Mouse (Mus musculus) neural tube, embryonic 12.5 days (tissue): Measurements from ENCODE around the gene Mapkapk2. TPM values are rescaled to one million over a fixed set of nuclear protein-coding genes. Genes with fewer than 3 reads are reported as not detected.

Experiments used
- ATAC-seq: fragments of 200-750 bp; cut with Nextera tagmentation; 2 replicates; pipeline ENCODE4 v1.8.0; 2017; ENCODE audit warnings: low read depth, mild to moderate bottlenecking, moderate TSS enrichment, moderate library complexity; ENCODE audit not compliant: low FRiP score
- H3K27ac ChIP-seq: fragments of 300-500 bp; sonication (generic); 2 replicates; pipeline ENCODE4 v1.5.1; 2016
- H3K27me3 ChIP-seq: fragments of 300-500 bp; sonication (generic); replicated peaks from 2 replicates; pipeline ENCODE4 v1.6.1; 2016; ENCODE audit warnings: mild to moderate bottlenecking
- H3K36me3 ChIP-seq: fragments of 300-500 bp; sonication (generic); 2 replicates; pipeline ENCODE4 v1.6.1; 2016; ENCODE audit warnings: mild to moderate bottlenecking
- H3K4me1 ChIP-seq: fragments of 300-500 bp; sonication (generic); 2 replicates; pipeline ENCODE4 v1.6.1; 2016
- H3K4me2 ChIP-seq: fragments of 300-500 bp; sonication (generic); replicated peaks from 2 replicates; pipeline ENCODE4 v1.6.1; 2016; ENCODE audit warnings: mild to moderate bottlenecking
- H3K4me3 ChIP-seq: fragments of 300-500 bp; sonication (generic); 2 replicates; pipeline ENCODE4 v1.5.1; 2016
- H3K9ac ChIP-seq: fragments of 300-500 bp; sonication (generic); 2 replicates; pipeline ENCODE4 v1.6.1; 2016; ENCODE audit warnings: mild to moderate bottlenecking
- H3K9me3 ChIP-seq: fragments of 300-500 bp; sonication (generic); 2 replicates; pipeline ENCODE4 v1.6.1; 2016; ENCODE audit warnings: mild to moderate bottlenecking
- WGBS: fragments of 180-500 bp; shearing (Covaris S2); methylation state at CpG from one replicate; pipeline ENCODE4 v1.1.7; 2016; 5-methylcytosine and 5-hydroxymethylcytosine counted together
- polyA plus RNA-seq: library from polyadenylated mRNA; unstranded; fragments of >200 nt; fragmentation: Nextera tagmentation; extraction: Ambion mirVana; gene quantifications from 2 replicates; pipeline ENCODE4 v1.2.1, GENCODE M21; 2016

The Mapkapk2 gene
- polyA plus RNA-seq, 1 experiment from 2014 or later, result 46.8 TPM

- Histone ChIP-seq H3K4me1 (no peaks in the 10 kb centered on the region), H3K27ac (no peak overlapping the region), H3K4me3 (no peak overlapping the region), H3K9ac (no peak overlapping the region), H3K4me2 (no peak overlapping the region), H3K9me3 (no peaks in the 10 kb centered on the region), H3K36me3 (no peaks in the 10 kb centered on the region), H3K27me3 (0 out of 2 replicates have a peak, but pooled peaks cover 3% of the 10 kb centered on the region)
- no peak for ATAC-seq
- 83% methylated on average over 10 of the region's 10 CpGs for WGBS
These were observed 6.3 kb upstream of the Mapkapk2 start for GRCm38 (mm10) chr1:131103776-131104424.

DNA sequence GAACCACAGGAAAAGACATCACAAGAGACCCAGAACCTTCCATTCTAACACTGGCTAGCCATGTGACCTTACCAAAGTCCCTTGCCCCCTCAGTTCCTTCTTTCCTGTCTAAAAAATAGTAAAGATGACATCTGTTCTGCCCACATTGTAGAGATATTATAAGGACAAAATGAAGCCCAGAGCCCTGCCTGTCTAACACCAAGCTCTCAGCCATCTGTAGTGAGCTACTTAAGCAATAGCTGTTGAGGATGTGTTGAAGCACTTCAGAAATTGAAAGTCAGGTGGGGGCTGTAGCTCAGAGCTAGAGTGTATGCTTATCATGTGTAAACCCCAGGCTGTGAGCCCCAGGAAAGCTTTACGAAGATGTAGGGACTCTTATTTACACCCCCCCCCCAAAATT, 3.2 kb upstream of the Mapkapk2 start:
- H3K27ac ChIP-seq, result no peak overlapping the region

DNA sequence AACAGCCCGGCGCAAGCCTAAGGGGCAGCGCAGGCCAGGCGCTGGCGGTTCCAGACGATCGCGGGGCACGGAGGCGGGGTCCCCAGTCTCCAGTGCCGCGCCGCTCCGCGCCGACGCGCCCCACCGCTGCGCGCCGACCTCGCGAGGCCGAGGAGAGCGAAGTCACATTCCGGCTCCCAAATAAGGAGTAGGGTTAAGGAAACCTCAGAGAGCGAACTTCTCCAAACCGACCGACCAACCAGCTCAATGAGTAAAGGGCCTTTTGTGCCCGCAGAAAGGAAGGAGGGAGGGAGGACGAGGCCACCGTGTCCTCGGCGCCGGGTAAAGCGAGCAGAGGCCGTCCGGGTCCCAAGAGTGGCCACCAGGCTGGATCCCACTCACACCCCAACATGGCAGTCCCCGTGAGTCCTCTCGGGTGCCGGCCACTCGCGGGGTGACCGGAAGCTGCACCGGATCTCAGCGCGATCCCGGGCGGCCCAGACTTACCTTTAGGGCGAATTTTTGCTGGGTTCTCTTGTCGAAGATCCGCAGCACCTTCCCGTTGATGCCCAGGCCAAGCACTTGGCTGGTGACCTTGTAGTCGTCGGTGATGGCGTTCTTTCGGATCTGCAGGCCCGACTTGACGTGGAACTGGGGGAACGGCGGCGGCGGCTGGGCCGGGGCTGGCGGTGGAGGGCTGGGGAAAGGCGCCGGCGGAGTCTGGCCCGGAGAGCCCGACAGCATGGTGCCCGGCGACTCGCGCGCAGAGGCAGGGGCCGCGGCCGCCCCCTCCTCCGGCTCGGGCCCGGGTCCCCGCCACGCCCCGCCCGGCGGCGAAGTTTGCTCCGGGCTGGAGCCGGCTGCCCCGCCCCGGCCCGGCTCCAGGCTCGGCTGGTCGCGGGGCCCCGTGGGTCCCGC, 575 bp downstream of the Mapkapk2 start:
- peak; percentile 71 for ATAC-seq
- H3K4me1 ChIP-seq, result peaks cover 31% of the 10 kb centered on the region
- H3K4me3 ChIP-seq, result peak overlapping the region; percentile 99
- under 1% methylated on average over 89 of the region's 98 CpGs for WGBS
- H3K9me3 ChIP-seq, result no peaks in the 10 kb centered on the region
- H3K36me3 ChIP-seq, result no peaks in the 10 kb centered on the region
- peak overlapping the region; percentile 62; the same call in 1 of the 2 replicates for H3K27ac ChIP-seq
- H3K9ac ChIP-seq, result peak overlapping the region; percentile 95
- H3K27me3 ChIP-seq, result no peaks in the 10 kb centered on the region
- H3K4me2 ChIP-seq, result peak overlapping the region; percentile 81

More for the DNA sequence above, 3.2 kb upstream of the Mapkapk2 start:
- Histone ChIP-seq H3K9me3 (no peaks in the 10 kb centered on the region), H3K36me3 (no peaks in the 10 kb centered on the region), H3K4me3 (no peak overlapping the region), H3K4me1 (peaks cover 11% of the 10 kb centered on the region), H3K4me2 (no peak overlapping the region), H3K27me3 (0 out of 2 replicates have a peak, but pooled peaks cover 3% of the 10 kb centered on the region), H3K9ac (no peak overlapping the region)
- WGBS, result 96% methylated on average over 1 of the region's 1 CpGs
- ATAC-seq, result no peak

- no peaks in the 10 kb centered on the region for H3K36me3 ChIP-seq
- peak overlapping the region; percentile 62; the same call in 1 of the 2 replicates for H3K27ac ChIP-seq
- H3K4me3 ChIP-seq, result peak overlapping the region; percentile 99
- H3K4me2 ChIP-seq, result peak overlapping the region; percentile 81
- H3K9ac ChIP-seq, result peak overlapping the region; percentile 95
- 30% methylated on average over 9 of the region's 9 CpGs for WGBS
- H3K9me3 ChIP-seq, result no peaks in the 10 kb centered on the region
- no peak for ATAC-seq
- H3K27me3 ChIP-seq, result no peaks in the 10 kb centered on the region
- H3K4me1 ChIP-seq, result peaks cover 33% of the 10 kb centered on the region
These were observed 1.4 kb downstream of the Mapkapk2 start for GRCm38 (mm10) chr1:131096132-131096695.

DNA sequence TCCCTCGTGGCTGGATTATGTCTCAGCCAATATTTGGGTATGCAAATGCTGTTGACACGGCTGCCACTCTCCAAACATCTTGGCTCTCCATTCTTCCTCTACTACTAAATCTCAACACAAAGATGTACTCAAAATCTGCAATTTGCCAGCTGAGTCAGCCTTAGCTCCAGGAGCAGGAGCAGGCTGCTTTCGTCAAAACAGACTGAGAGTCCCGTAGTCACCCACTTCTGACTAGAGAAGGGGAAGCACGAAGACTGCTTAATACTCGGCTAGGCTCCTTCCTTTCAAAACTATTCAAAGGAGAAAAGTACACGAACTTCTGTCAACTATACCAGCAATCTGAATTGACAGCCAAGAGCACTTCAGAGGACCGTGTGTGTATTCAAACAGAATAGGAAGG, 2.1 kb downstream of the Mapkapk2 start:
- Histone ChIP-seq H3K4me3 (peak overlapping the region; percentile 99), H3K36me3 (no peaks in the 10 kb centered on the region), H3K9me3 (no peaks in the 10 kb centered on the region), H3K27me3 (no peaks in the 10 kb centered on the region), H3K9ac (peak overlapping the region; percentile 95), H3K4me1 (peaks cover 40% of the 10 kb centered on the region), H3K27ac (no peak overlapping the region), H3K4me2 (peak overlapping the region; percentile 81)
- ATAC-seq, result no peak
- WGBS, result 37% methylated on average over 8 of the region's 8 CpGs

DNA sequence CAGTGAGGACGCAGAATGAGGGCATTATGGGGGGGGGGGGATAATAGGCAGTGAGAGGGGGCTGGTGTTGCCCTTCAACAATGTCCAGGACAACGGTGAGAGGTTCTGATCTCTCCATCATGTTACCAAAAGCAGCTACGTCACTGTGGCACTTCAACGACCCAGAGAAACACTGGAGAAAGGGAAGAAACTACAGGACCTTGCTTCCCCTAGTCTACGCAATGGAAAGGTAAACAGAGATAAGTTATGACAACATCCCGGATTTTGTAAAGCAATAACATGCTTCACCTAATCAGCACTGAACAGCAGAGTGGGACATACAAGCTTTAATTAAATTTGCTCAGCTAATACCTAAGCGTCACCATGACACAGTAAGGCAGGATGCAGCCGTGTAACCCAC, 3.7 kb downstream of the Mapkapk2 start:
- Histone ChIP-seq H3K27me3 (no peaks in the 10 kb centered on the region), H3K4me1 (peaks cover 54% of the 10 kb centered on the region), H3K4me2 (no peak overlapping the region), H3K27ac (no peak overlapping the region), H3K9ac (no peak overlapping the region), H3K9me3 (no peaks in the 10 kb centered on the region), H3K36me3 (no peaks in the 10 kb centered on the region), H3K4me3 (no peak overlapping the region)
- ATAC-seq, result no peak
- 90% methylated on average over 8 of the region's 8 CpGs for whole genome bisulfite sequencing

DNA sequence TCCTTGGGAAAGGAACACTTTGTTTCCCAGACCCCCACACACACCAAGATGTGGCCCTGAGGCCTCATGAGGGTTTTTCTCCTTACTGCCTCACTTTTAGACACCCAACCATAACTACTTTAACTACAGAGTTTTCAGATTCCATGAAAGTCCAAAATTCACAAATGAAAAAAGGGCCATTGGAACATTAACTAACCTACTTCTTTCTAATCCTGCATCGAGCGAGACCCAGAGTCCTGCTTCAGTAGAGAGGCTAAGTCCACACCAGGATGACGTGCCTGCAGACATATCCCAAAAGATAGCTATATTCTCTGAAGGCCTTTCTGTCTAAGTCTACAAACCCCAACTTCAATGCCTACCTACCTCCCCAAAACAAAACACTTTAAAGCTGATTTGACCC, 4.8 kb downstream of the Mapkapk2 start:
- Histone ChIP-seq H3K4me1 (peaks cover 60% of the 10 kb centered on the region), H3K4me3 (no peak overlapping the region), H3K36me3 (no peaks in the 10 kb centered on the region), H3K9me3 (no peaks in the 10 kb centered on the region), H3K27ac (no peak overlapping the region), H3K4me2 (no peak overlapping the region), H3K9ac (no peak overlapping the region), H3K27me3 (no peaks in the 10 kb centered on the region)
- WGBS, result 97% methylated on average over 3 of the region's 3 CpGs
- ATAC-seq, result no peak

DNA sequence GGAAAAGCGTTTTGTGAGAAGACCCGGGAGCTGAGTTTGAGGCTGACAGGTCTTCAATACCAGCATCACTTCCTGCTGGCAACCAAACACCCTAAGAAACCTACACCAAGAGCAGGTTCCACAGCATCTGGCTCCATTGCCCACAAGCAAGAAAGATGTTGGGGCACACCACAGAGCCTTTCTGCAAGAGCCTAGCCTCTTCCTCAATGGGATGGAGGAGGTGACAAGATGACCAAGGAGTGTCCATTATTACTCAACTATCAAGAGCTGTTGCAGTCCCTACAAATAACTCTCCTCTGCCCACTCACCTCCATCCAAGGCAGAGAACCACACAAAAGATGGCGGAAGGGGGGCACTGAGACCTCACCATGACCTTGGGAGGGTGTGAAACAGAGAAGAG, 5.5 kb downstream of the Mapkapk2 start:
- Histone ChIP-seq H3K9ac (no peak overlapping the region), H3K4me1 (peaks cover 65% of the 10 kb centered on the region), H3K9me3 (no peaks in the 10 kb centered on the region), H3K27me3 (no peaks in the 10 kb centered on the region), H3K27ac (no peak overlapping the region), H3K4me3 (no peak overlapping the region), H3K36me3 (no peaks in the 10 kb centered on the region), H3K4me2 (no peak overlapping the region)
- ATAC-seq, result no peak
- 87% methylated on average over 3 of the region's 3 CpGs for WGBS

- Histone ChIP-seq H3K9ac (no peak overlapping the region), H3K4me2 (no peak overlapping the region), H3K27me3 (no peaks in the 10 kb centered on the region), H3K36me3 (no peaks in the 10 kb centered on the region), H3K9me3 (no peaks in the 10 kb centered on the region), H3K4me1 (peaks cover 70% of the 10 kb centered on the region), H3K27ac (no peak overlapping the region), H3K4me3 (no peak overlapping the region)
- no peak for ATAC-seq
- WGBS, result 92% methylated on average over 3 of the region's 3 CpGs
These were observed 6.1 kb downstream of the Mapkapk2 start for GRCm38 (mm10) chr1:131091481-131091880.

DNA sequence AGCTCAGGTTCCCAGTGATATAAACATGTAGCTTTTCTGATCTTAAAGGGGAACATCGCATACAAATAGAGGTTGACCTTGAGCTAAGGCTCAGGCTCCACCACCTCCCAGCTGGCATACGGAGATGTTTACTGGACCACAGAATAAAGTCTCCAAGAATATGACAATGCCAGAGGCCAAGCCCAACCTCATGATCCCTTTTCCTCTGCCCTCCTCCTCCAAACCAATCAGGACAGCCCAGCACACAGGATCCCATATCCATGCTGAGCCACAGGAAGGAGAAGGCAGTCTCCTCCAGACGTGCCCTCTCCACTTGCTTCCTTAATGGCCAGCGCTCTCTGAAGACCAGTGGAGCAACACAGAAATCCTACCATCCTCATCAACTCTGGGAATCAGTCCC, 6.7 kb downstream of the Mapkapk2 start:
- WGBS, result 84% methylated on average over 4 of the region's 4 CpGs
- no peak overlapping the region for H3K4me2 ChIP-seq
- H3K27ac ChIP-seq, result no peak overlapping the region
- H3K9me3 ChIP-seq, result no peaks in the 10 kb centered on the region
- peaks cover 70% of the 10 kb centered on the region for H3K4me1 ChIP-seq
- H3K4me3 ChIP-seq, result no peak overlapping the region
- no peaks in the 10 kb centered on the region for H3K36me3 ChIP-seq
- no peak overlapping the region for H3K9ac ChIP-seq
- ATAC-seq, result no peak
- no peaks in the 10 kb centered on the region for H3K27me3 ChIP-seq

DNA sequence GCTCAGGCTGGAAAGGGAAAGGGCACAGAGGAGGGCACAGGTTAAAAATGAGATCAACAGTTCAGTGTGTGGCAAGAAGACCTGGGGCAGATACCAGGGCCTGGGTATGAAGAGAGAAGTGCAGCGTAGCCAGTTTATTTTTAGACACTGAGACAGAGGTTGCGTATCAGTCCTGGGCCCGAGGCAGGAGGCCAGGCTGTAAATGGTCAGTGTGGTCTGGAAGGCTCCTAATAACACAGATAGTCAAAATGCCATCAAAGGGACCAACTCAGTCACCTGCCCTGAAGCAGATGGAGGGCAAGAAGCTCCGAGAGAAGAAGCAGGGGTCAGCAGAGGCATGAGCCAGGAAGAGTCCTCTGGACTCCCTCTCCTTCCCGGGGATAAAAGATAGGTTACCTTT, 7.4 kb downstream of the Mapkapk2 start:
- Histone ChIP-seq H3K27me3 (no peaks in the 10 kb centered on the region), H3K4me2 (no peak overlapping the region), H3K4me3 (no peak overlapping the region), H3K27ac (no peak overlapping the region), H3K36me3 (no peaks in the 10 kb centered on the region), H3K9ac (no peak overlapping the region), H3K9me3 (no peaks in the 10 kb centered on the region), H3K4me1 (peaks cover 70% of the 10 kb centered on the region)
- WGBS, result 87% methylated on average over 5 of the region's 5 CpGs
- no peak for ATAC-seq

DNA sequence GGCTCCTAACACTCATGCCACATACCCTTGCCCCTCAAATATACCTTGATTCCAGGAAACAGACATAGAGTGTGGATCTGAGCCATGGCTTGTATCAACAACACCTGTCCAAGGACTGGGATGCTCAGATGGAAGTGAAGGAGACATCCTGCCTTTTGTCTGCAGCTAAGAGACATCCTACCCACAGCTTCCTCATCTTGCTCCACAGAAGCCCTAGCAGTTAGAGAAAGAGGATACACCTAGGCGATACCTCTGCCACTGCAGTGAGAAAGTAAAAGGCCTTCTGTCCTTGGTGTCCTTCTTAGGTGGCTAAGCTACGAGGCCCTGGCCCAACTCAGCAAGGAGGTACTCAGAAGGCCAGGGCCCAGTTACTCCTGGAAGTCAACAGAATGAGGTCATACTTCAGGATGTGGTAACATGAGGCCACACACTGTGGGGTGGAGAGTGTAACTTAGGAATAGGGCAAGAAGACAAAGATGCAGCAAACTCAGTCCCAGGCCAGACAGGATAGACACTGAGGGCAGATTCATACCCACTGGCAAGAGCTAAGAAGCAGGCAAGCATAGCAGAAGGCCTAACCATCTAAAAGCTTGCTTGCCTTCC, 8.0 kb downstream of the Mapkapk2 start:
- H3K4me3 ChIP-seq, result no peak overlapping the region
- no peaks in the 10 kb centered on the region for H3K9me3 ChIP-seq
- no peak overlapping the region for H3K4me2 ChIP-seq
- 93% methylated on average over 2 of the region's 2 CpGs for WGBS
- no peak overlapping the region for H3K9ac ChIP-seq
- no peak for ATAC-seq
- H3K36me3 ChIP-seq, result no peaks in the 10 kb centered on the region
- no peaks in the 10 kb centered on the region for H3K27me3 ChIP-seq
- H3K4me1 ChIP-seq, result peaks cover 68% of the 10 kb centered on the region
- H3K27ac ChIP-seq, result no peak overlapping the region
